Mouse (Mus musculus) brain, embryonic 14.5 days (tissue): ENCODE measurements around the gene Neto2.

Source experiments
- CTCF ChIP-seq: fragments of 200-500 bp; IDR thresholded peaks from 2 replicates; pipeline ENCODE4 v1.5.1; 2012; ENCODE audit warnings: inconsistent platforms, mild to moderate bottlenecking, moderate library complexity, borderline replicate concordance; ENCODE audit not compliant: insufficient read depth, insufficient read length; ENCODE audit errors: extremely low read depth
- POLR2A ChIP-seq: fragments of 200-500 bp; IDR thresholded peaks from 2 replicates; pipeline ENCODE4 v1.6.1; 2012; ENCODE audit warnings: mild to moderate bottlenecking, inconsistent platforms, borderline replicate concordance; ENCODE audit not compliant: poor library complexity, insufficient read depth, insufficient read length, severe bottlenecking; ENCODE audit errors: extremely low read depth

- TF ChIP-seq CTCF (no peak), POLR2A (no peak)
Measured at GRCm38 (mm10) chr8:85623246-85623645, 77.5 kb downstream of the Neto2 start.
